Mouse (Mus musculus): Measurements from ENCODE around the gene Ddx3x.

- TF ChIP-seq CTCF (IDR thresholded peaks at IDR 0.05; ENCODE audit: low read depth) (no peak), EP300 (IDR thresholded peaks at IDR 0.05; ENCODE audit: low read depth) (no peak)
Observed at GRCm38 (mm10) chrX:13242320-13243096, 38.3 kb upstream of the Ddx3x start.
